Mouse (Mus musculus) liver, postnatal 0 days (tissue): ENCODE data around the gene Tnfrsf17. TPM values are rescaled to one million over a fixed set of nuclear protein-coding genes. Genes with fewer than 3 reads are reported as not detected.
"Not testable (repeated sequence)": the region's sequence is repeated elsewhere in the genome, so short reads cannot be mapped to it uniquely, and the experiment has no call there.

Source experiments
- ATAC-seq: fragments of 200-750 bp; cut with Nextera tagmentation; 2 replicates; pipeline ENCODE4 v1.8.0; 2017; ENCODE audit warnings: mild to moderate bottlenecking, moderate library complexity
- DNase-seq: peaks from one replicate; pipeline ENCODE4 v3.0.0-alpha.2; 2016
- H3K27ac ChIP-seq: fragments of 300-500 bp; sonication (generic); 2 replicates; pipeline ENCODE4 v1.5.1; 2014; ENCODE audit warnings: antibody characterized with exemption, moderate library complexity, mild to moderate bottlenecking, low read depth
- H3K27me3 ChIP-seq: fragments of 300-500 bp; sonication (generic); 2 replicates; pipeline ENCODE4 v1.6.1; 2014; ENCODE audit warnings: low read length, control low read depth, mixed read lengths; ENCODE audit not compliant: insufficient read depth
- H3K36me3 ChIP-seq: fragments of 300-500 bp; sonication (generic); replicated peaks from 2 replicates; pipeline ENCODE4 v1.6.1; 2014; ENCODE audit warnings: mild to moderate bottlenecking, control low read depth, low read length, moderate library complexity, mixed read lengths; ENCODE audit not compliant: insufficient read depth
- H3K4me1 ChIP-seq: fragments of 300-500 bp; sonication (generic); 2 replicates; pipeline ENCODE4 v1.6.1; 2014; ENCODE audit warnings: antibody characterized with exemption, mild to moderate bottlenecking, control low read depth; ENCODE audit not compliant: insufficient read depth
- H3K4me2 ChIP-seq: fragments of 300-500 bp; sonication (generic); 2 replicates; pipeline ENCODE4 v1.6.1; 2014; ENCODE audit warnings: low read depth, mild to moderate bottlenecking, low read length, moderate library complexity, mixed read lengths
- H3K4me3 ChIP-seq: fragments of 300-500 bp; sonication (generic); 2 replicates; pipeline ENCODE4 v1.5.1; 2014; ENCODE audit warnings: low read depth, low read length
- H3K9ac ChIP-seq: fragments of 300-500 bp; sonication (generic); replicated peaks from 2 replicates; pipeline ENCODE4 v1.6.1; 2014; ENCODE audit warnings: mild to moderate bottlenecking, moderate library complexity
- H3K9me3 ChIP-seq: fragments of 300-500 bp; sonication (generic); 2 replicates; pipeline ENCODE4 v1.6.1; 2016; ENCODE audit warnings: mild to moderate bottlenecking, control low read depth, low read length, mixed read lengths
- CTCF ChIP-seq: sonication (generic); IDR thresholded peaks from 2 replicates; pipeline ENCODE4 v1.5.1; 2016; ENCODE audit warnings: antibody characterized with exemption, low read depth
- EP300 ChIP-seq: IDR thresholded peaks from 2 replicates; pipeline ENCODE4 v1.6.1; 2016; ENCODE audit warnings: antibody characterized with exemption, low read depth, mild to moderate bottlenecking
- WGBS: fragments of 180-500 bp; shearing (Covaris S2); extraction: QIAGEN DNeasy Blood & Tissue Kit; methylation state at CpG from one replicate; pipeline ENCODE4 v1.1.7; 2014; ENCODE audit not compliant: insufficient replicate concordance; 5-methylcytosine and 5-hydroxymethylcytosine counted together
- polyA plus RNA-seq: library from polyadenylated mRNA; unstranded; fragments of >200 nt; fragmentation: Nextera tagmentation; extraction: Ambion mirVana; gene quantifications from 2 replicates; pipeline ENCODE4 v1.2.1, GENCODE M21; 2015

The Tnfrsf17 gene
- polyA plus RNA-seq, 1 experiment from 2014 or later = not detected

- no peaks in the 10 kb centered on the region for H3K27me3 ChIP-seq
- H3K9ac ChIP-seq = no peak overlapping the region
- H3K4me3 ChIP-seq = no peak overlapping the region
- H3K27ac ChIP-seq = 0 out of 2 replicates have a peak overlapping the region, but pooled peaks have one; percentile 5
- DNase-seq (no peak), ATAC-seq (peak; percentile 35; the same call in 1 of the 2 replicates)
- peaks cover 14% of the 10 kb centered on the region for H3K4me1 ChIP-seq
- H3K9me3 ChIP-seq = no peaks in the 10 kb centered on the region
- 71% methylated on average over 3 of the region's 3 CpGs for WGBS
- TF ChIP-seq CTCF (no peak), EP300 (no peak)
- H3K4me2 ChIP-seq = no peak overlapping the region
- H3K36me3 ChIP-seq = no peaks in the 10 kb centered on the region
Observed at GRCm38 (mm10) chr16:11330081-11330800, 16.6 kb downstream of the Tnfrsf17 start.

DNA sequence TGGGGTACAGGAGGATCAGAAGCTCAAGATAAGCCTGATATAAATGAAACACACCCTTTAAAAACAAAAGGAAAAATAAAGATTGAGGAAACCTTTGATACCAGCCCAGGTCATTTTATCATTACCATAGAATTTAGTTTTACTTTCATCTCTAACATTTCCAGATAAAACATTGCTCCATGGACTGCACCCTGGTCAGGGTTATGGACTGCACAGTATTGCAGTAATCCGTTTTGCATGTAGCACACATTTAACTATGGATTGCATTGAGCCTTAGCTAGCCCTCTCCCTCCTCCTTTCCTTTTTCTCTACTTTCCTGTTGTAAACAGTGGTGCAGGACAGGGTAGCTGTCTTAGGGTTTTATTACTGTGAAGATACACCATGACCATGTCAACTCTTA lies 17.4 kb downstream of the Tnfrsf17 start:
- Histone ChIP-seq H3K4me2 (no peak overlapping the region), H3K4me1 (peaks cover 14% of the 10 kb centered on the region), H3K9ac (no peak overlapping the region), H3K4me3 (no peak overlapping the region), H3K27ac (0 out of 2 replicates have a peak overlapping the region, but pooled peaks have one; percentile 1), H3K27me3 (no peaks in the 10 kb centered on the region), H3K36me3 (no peaks in the 10 kb centered on the region), H3K9me3 (no peaks in the 10 kb centered on the region)
- ATAC-seq (no peak), DNase-seq (no peak)
- 79% methylated on average over 1 of the region's 1 CpGs for WGBS
- TF ChIP-seq EP300 (no peak), CTCF (no peak)

- no peaks in the 10 kb centered on the region for H3K36me3 ChIP-seq
- DNase-seq (no peak), ATAC-seq (peak; percentile 70)
- no peaks in the 10 kb centered on the region for H3K9me3 ChIP-seq
- no peak overlapping the region for H3K4me2 ChIP-seq
- peak overlapping the region; percentile 51 for H3K27ac ChIP-seq
- no peak overlapping the region for H3K9ac ChIP-seq
- TF ChIP-seq EP300 = 0 out of 2 replicates have a peak, but pooled peaks have one; percentile 32
- no peak for TF ChIP-seq CTCF
- no peaks in the 10 kb centered on the region for H3K27me3 ChIP-seq
- H3K4me3 ChIP-seq = no peak overlapping the region
- 45% methylated on average over 4 of the region's 4 CpGs for WGBS
- H3K4me1 ChIP-seq = peaks cover 3% of the 10 kb centered on the region; the same call in 1 of the 2 replicates
Observed at GRCm38 (mm10) chr16:11343292-11343815, 29.7 kb downstream of the Tnfrsf17 start.

DNA sequence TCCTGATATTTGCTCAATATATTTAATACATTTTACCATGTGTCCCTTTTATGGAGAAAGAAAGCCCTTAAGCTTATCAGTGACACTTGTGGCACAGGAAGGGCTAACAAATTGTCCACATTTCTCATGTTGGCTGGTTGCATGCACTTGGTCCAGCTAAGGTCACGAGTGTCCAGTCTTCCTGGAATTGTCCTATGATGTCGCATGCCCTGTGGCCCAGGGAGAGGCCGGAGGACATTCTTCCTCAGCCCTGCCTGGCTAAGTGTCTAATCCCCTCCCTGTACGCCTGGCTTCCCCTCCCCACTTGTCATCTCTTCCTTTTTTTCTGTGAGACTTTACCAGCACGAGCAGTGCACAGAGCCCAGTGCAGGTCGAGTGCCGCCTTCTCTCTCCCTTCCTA lies 38.3 kb downstream of the Tnfrsf17 start:
- no peak for DNase-seq
- WGBS = 46% methylated on average over 7 of the region's 7 CpGs
- no peaks in the 10 kb centered on the region for H3K36me3 ChIP-seq
- ATAC-seq = no peak
- no peak overlapping the region for H3K9ac ChIP-seq
- no peak overlapping the region for H3K4me3 ChIP-seq
- H3K4me2 ChIP-seq = no peak overlapping the region
- no peaks in the 10 kb centered on the region for H3K9me3 ChIP-seq
- TF ChIP-seq CTCF (no peak), EP300 (no peak)
- no peak overlapping the region for H3K27ac ChIP-seq
- H3K4me1 ChIP-seq = no peaks in the 10 kb centered on the region
- no peaks in the 10 kb centered on the region for H3K27me3 ChIP-seq

- Histone ChIP-seq H3K4me1 (no peaks in the 10 kb centered on the region), H3K9me3 (no peaks in the 10 kb centered on the region), H3K27ac (no peak overlapping the region), H3K27me3 (no peaks in the 10 kb centered on the region), H3K4me2 (no peak overlapping the region), H3K36me3 (no peaks in the 10 kb centered on the region; the same call in 1 of the 2 replicates), H3K9ac (no peak overlapping the region), H3K4me3 (no peak overlapping the region)
- TF ChIP-seq EP300 = no peak
- TF ChIP-seq CTCF = no peak
- no peak for ATAC-seq
- no peak for DNase-seq
- 72% methylated on average over 5 of the region's 5 CpGs for WGBS
Observed at GRCm38 (mm10) chr16:11359173-11359572, 45.6 kb downstream of the Tnfrsf17 start.

DNA sequence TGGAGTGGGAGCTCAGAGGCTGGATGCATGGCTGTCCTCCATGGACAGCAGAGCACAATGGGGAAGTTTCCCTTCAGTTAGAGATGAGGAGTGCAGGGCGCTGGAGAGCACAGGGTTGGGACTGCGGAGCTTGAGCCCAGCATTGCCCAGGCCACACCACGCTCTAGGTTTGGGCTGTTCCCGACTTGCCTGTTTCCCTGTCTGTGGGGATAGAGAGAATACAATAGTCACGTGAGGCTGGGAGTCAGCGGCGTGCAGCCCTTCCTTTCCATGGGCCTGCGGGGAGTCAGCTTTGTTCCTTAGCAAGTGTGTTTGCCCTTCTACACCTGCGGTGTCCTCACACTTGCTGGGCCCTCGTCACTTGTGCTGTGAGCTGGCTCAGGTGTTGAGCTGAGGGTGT lies 46.3 kb downstream of the Tnfrsf17 start:
- no peaks in the 10 kb centered on the region; the same call in 1 of the 2 replicates for H3K36me3 ChIP-seq
- 71% methylated on average over 10 of the region's 10 CpGs for WGBS
- H3K4me3 ChIP-seq = no peak overlapping the region
- H3K27ac ChIP-seq = no peak overlapping the region
- H3K4me2 ChIP-seq = no peak overlapping the region
- DNase-seq = no peak
- no peak overlapping the region for H3K9ac ChIP-seq
- H3K27me3 ChIP-seq = no peaks in the 10 kb centered on the region
- no peak for ATAC-seq
- TF ChIP-seq CTCF = no peak
- TF ChIP-seq EP300 = no peak
- H3K9me3 ChIP-seq = no peaks in the 10 kb centered on the region
- H3K4me1 ChIP-seq = no peaks in the 10 kb centered on the region

DNA sequence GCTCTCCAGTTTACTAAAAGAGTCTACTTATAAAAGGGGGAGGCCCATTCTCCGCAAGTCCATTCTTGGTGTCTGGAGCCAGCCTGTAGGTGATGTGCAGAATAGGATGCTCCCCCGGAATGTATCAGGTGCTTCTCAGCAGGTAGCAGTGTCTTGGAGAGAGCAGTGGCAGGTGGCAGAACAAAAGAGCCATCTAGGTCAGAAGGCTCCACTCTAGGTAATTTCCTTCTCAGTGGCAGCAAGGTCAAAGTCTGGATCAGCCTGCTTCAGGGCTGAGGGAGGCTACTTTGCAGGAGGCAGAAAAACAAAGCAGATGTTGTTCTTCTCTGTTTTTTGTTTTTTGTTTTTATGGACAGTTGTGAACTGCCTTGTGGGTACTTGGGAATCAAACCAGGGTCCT lies 47.0 kb downstream of the Tnfrsf17 start:
- H3K27ac ChIP-seq, H3K27me3 ChIP-seq, H3K4me1 ChIP-seq, ATAC-seq, H3K9me3 ChIP-seq, DNase-seq, H3K4me2 ChIP-seq, H3K9ac ChIP-seq, H3K4me3 ChIP-seq, H3K36me3 ChIP-seq: not testable (repeated sequence)
- 87% methylated on average over 2 of the region's 2 CpGs for WGBS
